Mouse (Mus musculus) spleen, adult 2 months (tissue): ENCODE results near the gene Kif23.

Source experiments
- CTCF ChIP-seq: fragments of 200-500 bp; IDR thresholded peaks from 2 replicates; pipeline ENCODE4 v1.5.1; 2011; ENCODE audit warnings: mild to moderate bottlenecking, inconsistent platforms; ENCODE audit not compliant: insufficient read depth, insufficient read length, insufficient replicate concordance; ENCODE audit errors: extremely low read depth
- POLR2A ChIP-seq: fragments of 200-500 bp; IDR thresholded peaks from 2 replicates; pipeline ENCODE4 v1.6.1; 2011; ENCODE audit warnings: low read depth, low read length, inconsistent platforms

DNA sequence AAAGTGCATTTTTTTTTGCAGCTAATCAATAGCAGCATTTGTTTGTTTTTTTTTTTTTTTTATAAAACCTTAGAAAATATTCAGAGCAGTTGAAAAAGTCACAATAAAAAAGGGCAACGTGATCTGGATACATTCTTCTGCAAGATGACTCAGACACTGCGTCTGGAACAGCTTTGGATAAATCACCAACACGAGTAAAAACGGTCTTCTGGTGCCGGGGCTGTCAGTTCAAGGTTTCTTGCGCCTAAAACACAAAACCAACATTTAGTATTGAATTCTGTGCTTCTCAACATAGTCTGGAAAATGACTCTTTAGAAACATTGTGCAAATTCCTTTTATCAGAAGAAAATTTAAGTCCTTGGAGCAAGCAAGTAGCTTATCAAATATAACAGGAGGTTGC, 29.1 kb downstream of the Kif23 start:
- TF ChIP-seq CTCF (no peak), POLR2A (no peak)
